ENCODE assay signal across 19 mouse cellular contexts in genomic region chr11:114592961-114593360, GRCm38 (mm10).
DNase-seq lines count a peak whose midpoint lies in the region; ATAC-seq and TF ChIP-seq lines count a peak whose summit lies in the region.
"Had no signal": no experiment of that assay in that cellular context is flagged by ENCODE, and none has a peak within 500 bp of the region (broad histone marks: within the 10 kb centered on the region; RNA-seq: fewer than 3 reads in every experiment).

No protein-coding gene starts in this region.

- no peak for ATAC-seq in forebrain, embryonic 13.5 days
- no peak for ATAC-seq in forebrain, embryonic 12.5 days (ENCODE audit: low FRiP score)
- no peak for ATAC-seq in hindbrain, embryonic 15.5 days (ENCODE audit: low FRiP score, low read depth)
- no peak for ATAC-seq in midbrain, embryonic 14.5 days (ENCODE audit: low FRiP score, low TSS enrichment)
- no peak for ATAC-seq in midbrain, embryonic 11.5 days (ENCODE audit: low FRiP score)
- ATAC-seq: intestine, postnatal 0 days had no signal

- no peak overlapping the region for H3K4me3 ChIP-seq in forebrain, embryonic 13.5 days
- no peak overlapping the region for H3K4me3 ChIP-seq in forebrain, embryonic 12.5 days (replicated peaks)
- H3K4me3 ChIP-seq in hindbrain, embryonic 15.5 days, result no peak overlapping the region
- H3K4me3 ChIP-seq in hindbrain, embryonic 10.5 days, result no peak overlapping the region
- no peak overlapping the region for H3K4me3 ChIP-seq in midbrain, embryonic 14.5 days (replicated peaks; ENCODE audit: low read depth, low read length)
- H3K4me3 ChIP-seq in midbrain, embryonic 11.5 days (ENCODE audit: low read depth, low read length), result no peak overlapping the region
- no peak overlapping the region for H3K4me3 ChIP-seq in ES-E14 (ENCODE audit: insufficient read depth in 1 of 2, low read depth in 1 of 2, low read length in 2 of 2, poor library complexity in 1 of 2, severe bottlenecking in 1 of 2)
- H3K4me3 ChIP-seq: kidney, embryonic 15.5 days; liver, embryonic 13.5 days had no signal

- DNase-seq in hindbrain, embryonic 10.5 days (ENCODE audit: low spot score), result no peak
- DNase-seq in midbrain, embryonic 14.5 days, result peak; percentile 31
- no peak for DNase-seq in midbrain, embryonic 11.5 days (ENCODE audit: low spot score, missing footprints)
- no peak for DNase-seq in ES-E14 (ENCODE audit: low read depth, low spot score)
- no peak for DNase-seq in cerebellum, adult 9-10 months
- DNase-seq: adrenal gland, postnatal 25 days; cerebellum, adult 18-20 months; gastrocnemius, postnatal 14 days; kidney, postnatal 4 days; liver, embryonic 13.5 days; lung, embryonic 14.5 days; lung, postnatal 4 days; retina, postnatal 1 day; thymus, postnatal 14 days had no signal

- no peaks in the 10 kb centered on the region for H3K27me3 ChIP-seq in forebrain, embryonic 13.5 days
- H3K27me3 ChIP-seq in forebrain, embryonic 12.5 days, result no peaks in the 10 kb centered on the region
- no peaks in the 10 kb centered on the region for H3K27me3 ChIP-seq in hindbrain, embryonic 15.5 days
- no peaks in the 10 kb centered on the region for H3K27me3 ChIP-seq in hindbrain, embryonic 10.5 days (ENCODE audit: insufficient read depth, poor library complexity, severe bottlenecking)
- H3K27me3 ChIP-seq in midbrain, embryonic 14.5 days (ENCODE audit: control insufficient read depth, insufficient read depth, low read length), result no peaks in the 10 kb centered on the region
- no peaks in the 10 kb centered on the region for H3K27me3 ChIP-seq in midbrain, embryonic 11.5 days (ENCODE audit: control insufficient read depth, insufficient read depth, low read length)
- H3K27me3 ChIP-seq: kidney, embryonic 15.5 days; liver, embryonic 13.5 days had no signal

- no peaks in the 10 kb centered on the region for H3K9me3 ChIP-seq in forebrain, embryonic 13.5 days (replicated peaks)
- no peaks in the 10 kb centered on the region for H3K9me3 ChIP-seq in forebrain, embryonic 12.5 days
- no peaks in the 10 kb centered on the region for H3K9me3 ChIP-seq in hindbrain, embryonic 15.5 days
- no peaks in the 10 kb centered on the region for H3K9me3 ChIP-seq in hindbrain, embryonic 10.5 days
- no peaks in the 10 kb centered on the region for H3K9me3 ChIP-seq in midbrain, embryonic 14.5 days (ENCODE audit: control insufficient read depth, low read length)
- no peaks in the 10 kb centered on the region for H3K9me3 ChIP-seq in midbrain, embryonic 11.5 days (ENCODE audit: control insufficient read depth, low read length)
- H3K9me3 ChIP-seq in ES-E14 (ENCODE audit: control insufficient read depth, insufficient read depth, low read depth, low read length), result no peaks in the 10 kb centered on the region
- H3K9me3 ChIP-seq: kidney, embryonic 15.5 days; liver, embryonic 13.5 days had no signal

- in situ Hi-C loops in ES-E14 (cut with MboI; ENCODE audit: low sequenced_read_pairs in 2 of 2, unreplicated experiment in 2 of 2), result no loop called here

- H3K4me1 ChIP-seq in forebrain, embryonic 13.5 days, result peaks cover 23% of the 10 kb centered on the region
- H3K4me1 ChIP-seq in forebrain, embryonic 12.5 days, result peaks cover 19% of the 10 kb centered on the region
- peaks cover 16% of the 10 kb centered on the region for H3K4me1 ChIP-seq in hindbrain, embryonic 15.5 days (replicated peaks)
- H3K4me1 ChIP-seq in hindbrain, embryonic 10.5 days (replicated peaks), result peaks cover 22% of the 10 kb centered on the region
- H3K4me1 ChIP-seq in midbrain, embryonic 14.5 days (ENCODE audit: control insufficient read depth, insufficient read depth, low read length), result peaks cover 8% of the 10 kb centered on the region; the same call in 1 of the 2 replicates
- peaks cover 17% of the 10 kb centered on the region for H3K4me1 ChIP-seq in midbrain, embryonic 11.5 days (ENCODE audit: control insufficient read depth, insufficient read depth, low read length)
- H3K4me1 ChIP-seq in ES-E14 (ENCODE audit: control insufficient read depth in 2 of 2, insufficient read depth in 2 of 2, low read length in 2 of 2, poor library complexity in 1 of 2), result peaks cover 2 to 8% of the 10 kb centered on the region in 2 experiments; a peak in 2 of 4 replicates
- H3K4me1 ChIP-seq: liver, embryonic 13.5 days had no signal

- WGBS in forebrain, embryonic 13.5 days, result 77% methylated on average over 9 of the region's 9 CpGs
- WGBS in forebrain, embryonic 12.5 days, result 78% methylated on average over 9 of the region's 9 CpGs
- WGBS in hindbrain, embryonic 15.5 days, result 57% methylated on average over 9 of the region's 9 CpGs
- WGBS in hindbrain, embryonic 10.5 days, result 81% methylated on average over 9 of the region's 9 CpGs
- 58% methylated on average over 9 of the region's 9 CpGs for whole genome bisulfite sequencing in midbrain, embryonic 14.5 days
- 80% methylated on average over 9 of the region's 9 CpGs for WGBS in midbrain, embryonic 11.5 days

- H3K9ac ChIP-seq in forebrain, embryonic 13.5 days, result no peak overlapping the region
- H3K9ac ChIP-seq in forebrain, embryonic 12.5 days, result no peak overlapping the region
- no peak overlapping the region for H3K9ac ChIP-seq in hindbrain, embryonic 15.5 days
- no peak overlapping the region for H3K9ac ChIP-seq in midbrain, embryonic 14.5 days (replicated peaks; ENCODE audit: low read length)
- no peak overlapping the region for H3K9ac ChIP-seq in midbrain, embryonic 11.5 days (ENCODE audit: low read length)
- H3K9ac ChIP-seq in ES-E14 (ENCODE audit: insufficient read depth, low read depth, low read length, poor library complexity, severe bottlenecking), result no peak overlapping the region
- H3K9ac ChIP-seq: kidney, embryonic 15.5 days; liver, embryonic 13.5 days; lung, embryonic 14.5 days had no signal

- peak overlapping the region; percentile 25; the same call in 1 of the 2 replicates for H3K27ac ChIP-seq in forebrain, embryonic 13.5 days
- no peak overlapping the region for H3K27ac ChIP-seq in forebrain, embryonic 12.5 days
- peak overlapping the region; percentile 57; the same call in 1 of the 2 replicates for H3K27ac ChIP-seq in hindbrain, embryonic 15.5 days (replicated peaks)
- no peak overlapping the region for H3K27ac ChIP-seq in hindbrain, embryonic 10.5 days
- no peak overlapping the region for H3K27ac ChIP-seq in midbrain, embryonic 14.5 days (replicated peaks; ENCODE audit: low read depth, low read length)
- no peak overlapping the region for H3K27ac ChIP-seq in midbrain, embryonic 11.5 days (ENCODE audit: low read depth, low read length)
- H3K27ac ChIP-seq in ES-E14 (ENCODE audit: insufficient read depth, low read depth, low read length, poor library complexity, severe bottlenecking), result no peak overlapping the region
- H3K27ac ChIP-seq: kidney, embryonic 15.5 days; liver, embryonic 13.5 days had no signal

- H3K36me3 ChIP-seq in forebrain, embryonic 13.5 days (ENCODE audit: poor library complexity, severe bottlenecking), result no peaks in the 10 kb centered on the region
- H3K36me3 ChIP-seq in forebrain, embryonic 12.5 days (replicated peaks), result no peaks in the 10 kb centered on the region
- no peaks in the 10 kb centered on the region for H3K36me3 ChIP-seq in hindbrain, embryonic 15.5 days
- no peaks in the 10 kb centered on the region for H3K36me3 ChIP-seq in hindbrain, embryonic 10.5 days
- no peaks in the 10 kb centered on the region for H3K36me3 ChIP-seq in midbrain, embryonic 14.5 days (ENCODE audit: control insufficient read depth, insufficient read depth, low read length)
- no peaks in the 10 kb centered on the region for H3K36me3 ChIP-seq in midbrain, embryonic 11.5 days (ENCODE audit: control insufficient read depth, insufficient read depth, low read length)
- H3K36me3 ChIP-seq in ES-E14 (ENCODE audit: control insufficient read depth, insufficient read depth, low read length, poor library complexity, severe bottlenecking), result no peaks in the 10 kb centered on the region
- H3K36me3 ChIP-seq: kidney, embryonic 15.5 days; liver, embryonic 13.5 days had no signal

- no peak overlapping the region for H3K4me2 ChIP-seq in forebrain, embryonic 13.5 days
- no peak overlapping the region for H3K4me2 ChIP-seq in forebrain, embryonic 12.5 days
- no peak overlapping the region for H3K4me2 ChIP-seq in hindbrain, embryonic 15.5 days
- H3K4me2 ChIP-seq in midbrain, embryonic 14.5 days (ENCODE audit: low read length), result no peak overlapping the region
- H3K4me2 ChIP-seq in midbrain, embryonic 11.5 days, result no peak overlapping the region
- H3K4me2 ChIP-seq: kidney, embryonic 15.5 days; liver, embryonic 13.5 days; lung, embryonic 14.5 days had no signal

TF ChIP-seq in ES-E14, 5 proteins besides CTCF, POLR2A, EP300 and RAD21:
- TF ChIP-seq ZC3H11A (IDR thresholded peaks at IDR 0.05; ENCODE audit: borderline replicate concordance, low read depth, low read length), result no peak
- 0 out of 2 replicates have a peak, but pooled peaks have one; percentile 21 for TF ChIP-seq MAFK (IDR thresholded peaks at IDR 0.05; ENCODE audit: insufficient read depth, low read depth, low read length)

Comparison
In these comparisons a context has a peak if more than half of its experiments do, and no peak if none do; other contexts are left out.
1. H3K27ac ChIP-seq: peak in forebrain, embryonic 13.5 days (single experiment) and hindbrain, embryonic 15.5 days (single experiment); none in forebrain, embryonic 12.5 days (single experiment), hindbrain, embryonic 10.5 days (single experiment), midbrain, embryonic 14.5 days (single experiment), midbrain, embryonic 11.5 days (single experiment) and ES-E14 (single experiment).